Mouse (Mus musculus) layer of hippocampus, adult 18-20 months (tissue): ENCODE measurements around the gene Fam229a. TPM values are rescaled to one million over a fixed set of nuclear protein-coding genes. Genes with fewer than 3 reads are reported as not detected.
A peak's percentile ranks its signal among the peaks of the same experiment; 100 is the strongest.
"Not testable (repeated sequence)": the region's sequence is repeated elsewhere in the genome, so short reads cannot be mapped to it uniquely, and the experiment has no call there.

Experiments
- DNase-seq, 2 experiments: peaks; one replicate each; pipeline ENCODE4 v3.0.0; 2022; ENCODE audit warnings: low spot score in 2 of 2
- total RNA-seq, 2 experiments: library from RNA; stranded (reverse); gene quantifications; 2 replicates each; pipeline ENCODE4 v1.2.3; 2021

Gene Fam229a
- total RNA-seq, 2 experiments from 2014 or later: not detected

DNA sequence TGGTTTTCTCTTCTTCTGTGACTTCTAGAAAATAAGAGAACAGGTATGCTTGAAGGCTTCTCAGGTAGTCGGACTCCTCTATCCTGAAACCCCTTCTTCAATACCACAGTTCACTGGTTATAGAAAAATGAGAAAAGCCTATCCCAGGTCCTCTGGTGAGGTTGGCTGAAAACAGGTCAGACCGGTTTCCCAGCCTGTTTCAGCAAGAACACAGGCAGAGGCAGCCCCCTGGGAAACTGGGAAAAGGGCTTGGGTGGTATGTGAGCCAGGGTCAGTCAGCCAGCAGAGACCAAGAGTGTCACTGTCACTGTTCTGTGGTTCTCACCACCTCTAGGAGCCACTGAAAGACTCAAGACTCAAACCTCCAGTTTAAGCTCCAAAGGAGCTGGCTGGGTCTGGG lies 25.9 kb downstream of the Fam229a start:
- no peak for DNase-seq

- DNase-seq: no peak
Measured at GRCm38 (mm10) chr4:129518519-129518918, 27.5 kb downstream of the Fam229a start.

GRCm38 (mm10) chr4:129525338-129525737 lies 34.3 kb downstream of the Fam229a start:
- DNase-seq: no peak

GRCm38 (mm10) chr4:129525889-129526288 lies 34.9 kb downstream of the Fam229a start:
- DNase-seq: no peak

DNA sequence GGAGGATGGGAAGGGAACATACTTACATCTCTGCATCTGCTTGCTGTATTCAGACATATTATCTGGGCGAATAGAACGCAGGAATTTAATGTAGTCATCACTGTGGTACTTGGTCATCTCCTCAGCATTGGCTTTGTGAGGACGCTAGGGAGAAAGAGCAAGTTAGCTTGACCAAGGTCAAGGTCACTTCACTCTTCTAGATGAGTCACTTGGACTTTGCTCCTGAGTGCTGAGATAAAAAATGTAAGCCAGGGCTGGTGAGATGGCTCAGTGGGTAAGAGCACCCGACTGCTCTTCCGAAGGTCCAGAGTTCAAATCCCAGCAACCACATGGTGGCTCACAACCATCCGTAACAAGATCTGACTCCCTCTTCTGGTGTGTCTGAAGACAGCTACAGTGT lies 37.9 kb downstream of the Fam229a start:
- DNase-seq: not testable (repeated sequence)

GRCm38 (mm10) chr4:129540012-129540411 lies 49.0 kb downstream of the Fam229a start:
- peak in 1 of 2 experiments; percentile 13 for DNase-seq

Other genes with a start within 250 kb of the Fam229a start
- gene C77080, start 229.8 kb upstream of the Fam229a start, total RNA-seq: 1 to 10 TPM; 6.4 to 7.5 TPM
- gene Sync, start 203.6 kb upstream of the Fam229a start, total RNA-seq: under 1 TPM; 0.99 TPM
- gene Rbbp4, start 155.8 kb upstream of the Fam229a start, total RNA-seq: 100 to 1,000 TPM; 124 to 134 TPM
- 10 to 100 TPM; 27.4 to 31.6 TPM for gene Zbtb8os, start 155.5 kb upstream of the Fam229a start, total RNA-seq
- gene Zbtb8a, start 113.1 kb upstream of the Fam229a start, total RNA-seq: 1 to 10 TPM; 3.2 to 3.5 TPM
- gene Zbtb8b, start 50.3 kb upstream of the Fam229a start, total RNA-seq: 1 to 10 TPM; 5.3 to 6.0 TPM
- 10 to 100 TPM; 63.0 to 63.5 TPM for gene Bsdc1, start 29.6 kb upstream of the Fam229a start, total RNA-seq
- not detected for gene Tssk3, start 168 bp upstream of the Fam229a start, total RNA-seq
- 10 to 100 TPM; 72.5 to 76.6 TPM for gene Marcksl1, start 22.4 kb downstream of the Fam229a start, total RNA-seq
- gene Hdac1, start 51.5 kb downstream of the Fam229a start, total RNA-seq: 10 to 100 TPM; 36.9 to 43.0 TPM
- gene Lck, start 82.5 kb downstream of the Fam229a start, total RNA-seq: 1 to 10 TPM; 3.4 to 3.9 TPM
- under 1 TPM; 0.51 to 0.74 TPM for gene Fam167b, start 87.4 kb downstream of the Fam229a start, total RNA-seq
- 100 to 1,000 TPM; 127 to 131 TPM for gene Eif3i, start 109.5 kb downstream of the Fam229a start, total RNA-seq
- gene Tmem234, start 109.5 kb downstream of the Fam229a start, total RNA-seq: 10 to 100 TPM; 73.7 to 79.8 TPM
- 1 to 10 TPM; 5.6 to 6.2 TPM for gene Dcdc2b, start 123.1 kb downstream of the Fam229a start, total RNA-seq
- 10 to 100 TPM; 36.2 to 37.4 TPM for gene Iqcc, start 127.9 kb downstream of the Fam229a start, total RNA-seq
- gene Ccdc28b, start 132.8 kb downstream of the Fam229a start, total RNA-seq: 10 to 100 TPM; 55.7 to 59.1 TPM
- 10 to 100 TPM; 49.9 to 51.3 TPM for gene Txlna, start 149.9 kb downstream of the Fam229a start, total RNA-seq
- gene Kpna6, start 181.6 kb downstream of the Fam229a start, total RNA-seq: 10 to 100 TPM; 87.8 to 89.6 TPM
- 10 to 100 TPM; 12.8 to 15.5 TPM for gene Tmem39b, start 205.6 kb downstream of the Fam229a start, total RNA-seq